Mouse (Mus musculus): ENCODE measurements at regions not wholly inside any gene's neighbourhood (a gene's known extent, or its start where the extent isn't known, plus 50 kb on each side); places are given as distances from the start of the nearest gene placed in this dataset.

- TF ChIP-seq CTCF (IDR thresholded peaks at IDR 0.05; ENCODE audit: extremely low read depth, insufficient read length, insufficient replicate concordance, low read depth, low read length) (no peak), POLR2A (IDR thresholded peaks at IDR 0.05; ENCODE audit: low read depth, low read length) (no peak)
Measured at GRCm38 (mm10) chr4:26255889-26256288, 90.8 kb downstream of the Manea start.
